ENCODE assay signal across 14 mouse cellular contexts in genomic region chr10:127527481-127527880, GRCm38 (mm10). TPM values are rescaled to one million over a fixed set of nuclear protein-coding genes. Genes with fewer than 3 reads are reported as not detected.
DNase-seq lines count a peak whose midpoint lies in the region; ATAC-seq lines count a peak whose summit lies in the region.
"Had no signal": no experiment of that assay in that cellular context is flagged by ENCODE, and none has a peak within 500 bp of the region (broad histone marks: within the 10 kb centered on the region; RNA-seq: fewer than 3 reads in every experiment).

No protein-coding gene starts in this region.

- H3K4me2 ChIP-seq in liver, embryonic 11.5 days = no peak overlapping the region
- no peak overlapping the region for H3K4me2 ChIP-seq in liver, embryonic 12.5 days
- H3K4me2 ChIP-seq in midbrain, embryonic 11.5 days = peak overlapping the region; percentile 12

- peak; percentile 36 for DNase-seq in liver, embryonic 11.5 days (ENCODE audit: low spot score)
- DNase-seq in midbrain, embryonic 11.5 days (ENCODE audit: low spot score, missing footprints) = no peak
- peak; percentile 48 for DNase-seq in retina, postnatal 1 day
- no peak for DNase-seq in cerebellum, adult 9-11 months
- DNase-seq in kidney, postnatal 36 days = no peak
- no peak for DNase-seq in spleen, postnatal 14 days (ENCODE audit: low spot score in 2 of 2)
- DNase-seq: gastrocnemius, postnatal 36 days; heart, postnatal 36 days; layer of hippocampus, adult 9-11 months; liver, embryonic 13.5 days; right cerebral cortex, adult 18-20 months; thymus, adult 18-20 months had no signal

- H3K27me3 ChIP-seq in liver, embryonic 11.5 days (replicated peaks; ENCODE audit: control insufficient read depth, insufficient read depth, low read length) = peaks cover 93% of the 10 kb centered on the region
- H3K27me3 ChIP-seq in liver, embryonic 12.5 days (replicated peaks) = peaks cover 98% of the 10 kb centered on the region
- H3K27me3 ChIP-seq in midbrain, embryonic 11.5 days (ENCODE audit: control insufficient read depth, insufficient read depth, low read length) = peaks cover 88% of the 10 kb centered on the region

- WGBS in liver, embryonic 11.5 days = 8% methylated on average over 17 of the region's 17 CpGs
- WGBS in liver, embryonic 12.5 days (ENCODE audit: insufficient replicate concordance) = 6% methylated on average over 17 of the region's 17 CpGs
- WGBS in midbrain, embryonic 11.5 days = 1% methylated on average over 17 of the region's 17 CpGs

- no peaks in the 10 kb centered on the region for H3K9me3 ChIP-seq in liver, embryonic 11.5 days (ENCODE audit: control insufficient read depth, low read length)
- H3K9me3 ChIP-seq in liver, embryonic 12.5 days (replicated peaks) = no peaks in the 10 kb centered on the region
- H3K9me3 ChIP-seq in midbrain, embryonic 11.5 days (ENCODE audit: control insufficient read depth, low read length) = no peaks in the 10 kb centered on the region
- H3K9me3 ChIP-seq: liver, embryonic 13.5 days had no signal

- ATAC-seq in liver, embryonic 11.5 days (replicated peaks; ENCODE audit: low FRiP score) = no peak
- ATAC-seq in liver, embryonic 12.5 days = no peak
- ATAC-seq in granulocyte monocyte progenitor cell, adult 5-6 weeks (replicated peaks; ENCODE audit: poor library complexity, severe bottlenecking) = 0 out of 2 replicates have a peak, but pooled peaks have one; percentile 10
- peak; percentile 6; the same call in 1 of the 2 replicates for ATAC-seq in midbrain, embryonic 11.5 days (ENCODE audit: low FRiP score)

- H3K36me3 ChIP-seq in liver, embryonic 11.5 days (ENCODE audit: control insufficient read depth, insufficient read depth, low read length) = no peaks in the 10 kb centered on the region
- no peaks in the 10 kb centered on the region for H3K36me3 ChIP-seq in liver, embryonic 12.5 days
- no peaks in the 10 kb centered on the region for H3K36me3 ChIP-seq in midbrain, embryonic 11.5 days (ENCODE audit: control insufficient read depth, insufficient read depth, low read length)
- H3K36me3 ChIP-seq: liver, embryonic 13.5 days had no signal

- no peak overlapping the region for H3K9ac ChIP-seq in liver, embryonic 11.5 days (ENCODE audit: low read depth, low read length)
- no peak overlapping the region for H3K9ac ChIP-seq in liver, embryonic 12.5 days
- H3K9ac ChIP-seq in midbrain, embryonic 11.5 days (ENCODE audit: low read length) = no peak overlapping the region; the same call in 1 of the 2 replicates
- H3K9ac ChIP-seq: liver, embryonic 13.5 days had no signal

- H3K4me1 ChIP-seq in liver, embryonic 11.5 days (replicated peaks; ENCODE audit: control insufficient read depth, insufficient read depth, low read length) = peaks cover 10% of the 10 kb centered on the region
- H3K4me1 ChIP-seq in liver, embryonic 12.5 days = peaks cover 30% of the 10 kb centered on the region
- peaks cover 30% of the 10 kb centered on the region for H3K4me1 ChIP-seq in midbrain, embryonic 11.5 days (ENCODE audit: control insufficient read depth, insufficient read depth, low read length)

- H3K4me3 ChIP-seq in liver, embryonic 11.5 days (ENCODE audit: low read depth, low read length) = no peak overlapping the region
- H3K4me3 ChIP-seq in liver, embryonic 12.5 days = no peak overlapping the region
- peak overlapping the region; percentile 4; the same call in 1 of the 2 replicates for H3K4me3 ChIP-seq in midbrain, embryonic 11.5 days (ENCODE audit: low read depth, low read length)

- H3K27ac ChIP-seq in liver, embryonic 11.5 days (ENCODE audit: low read depth, low read length) = no peak overlapping the region
- no peak overlapping the region for H3K27ac ChIP-seq in liver, embryonic 12.5 days
- no peak overlapping the region for H3K27ac ChIP-seq in midbrain, embryonic 11.5 days (ENCODE audit: low read depth, low read length)
- H3K27ac ChIP-seq: liver, embryonic 13.5 days had no signal

RNA-seq across cellular contexts. Expression of gene Shmt2, which starts 5.2 kb away (rescaled TPM):
- polyA plus RNA-seq in liver, embryonic 11.5 days (2014; fragmentation: Nextera tagmentation; extraction: Ambion mirVana) = 261 and 286 TPM in 2 replicates
- 181 and 185 TPM in 2 replicates for polyA plus RNA-seq in liver, embryonic 12.5 days (2016; fragmentation: Nextera tagmentation; extraction: Ambion mirVana)
- total RNA-seq in granulocyte monocyte progenitor cell, adult 5-6 weeks (2014; fragmentation: Nextera tagmentation) = 126 and 187 TPM in 2 replicates
- 102 and 103 TPM in 2 replicates for total RNA-seq in granulocyte monocyte progenitor cell, adult 5-6 weeks (2017)
- polyA plus RNA-seq in midbrain, embryonic 11.5 days (2014; fragmentation: Nextera tagmentation; extraction: Ambion mirVana) = 68.8 and 74.8 TPM in 2 replicates

RNA-seq across cellular contexts. Expression of gene Nxph4, which starts 6.9 kb away (rescaled TPM):
- polyA plus RNA-seq in liver, embryonic 11.5 days (2014; fragmentation: Nextera tagmentation; extraction: Ambion mirVana) = 0.56 TPM in 1 of 2 replicates, not detected in the other
- 0.10 and 0.23 TPM in 2 replicates for polyA plus RNA-seq in liver, embryonic 12.5 days (2016; fragmentation: Nextera tagmentation; extraction: Ambion mirVana)
- not detected in 2 replicates for total RNA-seq in granulocyte monocyte progenitor cell, adult 5-6 weeks (2014; fragmentation: Nextera tagmentation)
- not detected in 2 replicates for total RNA-seq in granulocyte monocyte progenitor cell, adult 5-6 weeks (2017)
- 19.5 and 23.6 TPM in 2 replicates for polyA plus RNA-seq in midbrain, embryonic 11.5 days (2014; fragmentation: Nextera tagmentation; extraction: Ambion mirVana)

RNA-seq across cellular contexts. Expression of gene Ndufa4l2, which starts 12.7 kb away (rescaled TPM):
- 34.2 TPM in 2 replicates for polyA plus RNA-seq in liver, embryonic 11.5 days (2014; fragmentation: Nextera tagmentation; extraction: Ambion mirVana)
- 12.9 and 14.8 TPM in 2 replicates for polyA plus RNA-seq in liver, embryonic 12.5 days (2016; fragmentation: Nextera tagmentation; extraction: Ambion mirVana)
- 1.2 TPM in 1 of 2 replicates, not detected in the other for total RNA-seq in granulocyte monocyte progenitor cell, adult 5-6 weeks (2014; fragmentation: Nextera tagmentation)
- not detected in 2 replicates for total RNA-seq in granulocyte monocyte progenitor cell, adult 5-6 weeks (2017)
- polyA plus RNA-seq in midbrain, embryonic 11.5 days (2014; fragmentation: Nextera tagmentation; extraction: Ambion mirVana) = 3.6 and 5.7 TPM in 2 replicates

RNA-seq across cellular contexts. Expression of gene Stac3, which starts 26.0 kb away (rescaled TPM):
- polyA plus RNA-seq in liver, embryonic 11.5 days (2014; fragmentation: Nextera tagmentation; extraction: Ambion mirVana) = 0.32 and 0.39 TPM in 2 replicates
- 0.24 and 0.45 TPM in 2 replicates for polyA plus RNA-seq in liver, embryonic 12.5 days (2016; fragmentation: Nextera tagmentation; extraction: Ambion mirVana)
- 0.90 TPM in 1 of 2 replicates, not detected in the other for total RNA-seq in granulocyte monocyte progenitor cell, adult 5-6 weeks (2014; fragmentation: Nextera tagmentation)
- 0.13 and 0.26 TPM in 2 replicates for total RNA-seq in granulocyte monocyte progenitor cell, adult 5-6 weeks (2017)
- polyA plus RNA-seq in midbrain, embryonic 11.5 days (2014; fragmentation: Nextera tagmentation; extraction: Ambion mirVana) = 0.10 and 0.14 TPM in 2 replicates

Comparison
In these comparisons a context has a peak if more than half of its experiments do, and no peak if none do; other contexts are left out.
1. ATAC-seq: peak in granulocyte monocyte progenitor cell, adult 5-6 weeks (single experiment) and midbrain, embryonic 11.5 days (single experiment); none in liver, embryonic 11.5 days (single experiment) and liver, embryonic 12.5 days (single experiment).
2. DNase-seq: peak in liver, embryonic 11.5 days (single experiment) and retina, postnatal 1 day (single experiment); none in midbrain, embryonic 11.5 days (single experiment), cerebellum, adult 9-11 months (single experiment), kidney, postnatal 36 days (0 of 2) and spleen, postnatal 14 days (0 of 2).
3. RNA of gene Nxph4, which starts 6.9 kb away (polyA plus RNA-seq): 19.5 to 23.6 TPM in midbrain, embryonic 11.5 days; 0.56 TPM in liver, embryonic 11.5 days and 0.10 to 0.23 TPM in liver, embryonic 12.5 days; every median in the first group is over 10 times any median in the second.